Mouse (Mus musculus) adipocyte (in vitro differentiated cells): Measurements from ENCODE around the gene St8sia1.

ENCODE experiments used
- DNase-seq: peaks from one replicate; pipeline ENCODE4 v3.0.0-alpha.2; 2016; ENCODE audit warnings: low spot score

St8sia1 gene

DNA sequence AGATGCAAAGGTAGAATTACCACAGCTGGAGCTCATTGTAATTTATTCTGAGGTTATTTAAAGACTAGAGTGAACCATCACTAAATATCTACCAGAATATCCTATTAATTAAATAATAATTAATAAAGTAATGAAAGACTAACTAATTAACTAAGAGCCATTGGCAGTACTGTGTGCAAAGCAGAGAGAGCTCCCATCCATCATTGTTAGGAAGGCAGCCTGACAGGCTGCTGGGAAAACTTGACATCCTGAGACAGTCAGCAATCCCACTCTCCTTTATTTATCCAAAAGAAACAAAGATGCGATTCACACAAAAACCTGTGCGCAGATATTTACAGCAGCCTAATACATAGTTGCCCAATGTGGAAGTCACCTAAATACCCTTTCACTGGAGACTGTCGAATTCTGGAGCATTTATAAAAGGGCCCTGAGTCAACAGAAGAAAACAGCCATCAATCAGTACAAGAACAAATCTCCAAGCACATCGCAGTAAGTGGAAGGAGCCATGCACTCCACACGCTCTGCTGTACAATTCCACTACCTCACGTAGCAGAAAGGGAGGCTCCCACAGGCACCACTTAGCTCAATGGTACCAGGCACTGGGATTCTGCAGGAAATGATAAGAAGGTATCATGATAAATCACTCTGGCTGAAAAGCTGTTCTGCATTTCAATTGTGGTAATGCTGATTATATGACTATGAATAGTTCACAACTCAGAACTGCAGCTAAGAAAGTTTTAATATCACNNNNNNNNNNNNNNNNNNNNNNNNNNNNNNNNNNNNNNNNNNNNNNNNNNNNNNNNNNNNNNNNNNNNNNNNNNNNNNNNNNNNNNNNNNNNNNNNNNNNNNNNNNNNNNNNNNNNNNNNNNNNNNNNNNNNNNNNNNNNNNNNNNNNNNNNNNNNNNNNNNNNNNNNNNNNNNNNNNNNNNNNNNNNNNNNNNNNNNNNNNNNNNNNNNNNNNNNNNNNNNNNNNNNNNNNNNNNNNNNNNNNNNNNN lies 15.7 kb upstream of the St8sia1 start:
- DNase-seq, result no peak

DNA sequence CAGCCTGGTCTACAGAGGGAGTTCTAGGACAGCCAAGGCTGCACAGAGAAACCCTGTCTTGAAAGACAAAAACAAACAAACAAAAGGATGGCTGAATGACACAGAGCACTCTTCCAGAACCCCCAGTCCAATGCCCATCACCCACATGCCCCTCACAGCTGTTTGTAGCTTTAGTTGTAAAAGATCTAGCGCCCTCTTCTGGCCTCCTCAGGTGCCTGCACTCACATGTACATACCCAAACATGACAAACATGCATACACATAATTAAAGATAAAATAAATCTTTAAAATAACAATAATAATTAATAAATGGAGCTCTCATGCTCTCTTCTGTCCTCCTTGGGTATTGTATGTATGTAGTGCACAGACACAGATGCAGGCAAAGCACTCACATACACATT lies 13.0 kb upstream of the St8sia1 start:
- DNase-seq, result no peak

DNA sequence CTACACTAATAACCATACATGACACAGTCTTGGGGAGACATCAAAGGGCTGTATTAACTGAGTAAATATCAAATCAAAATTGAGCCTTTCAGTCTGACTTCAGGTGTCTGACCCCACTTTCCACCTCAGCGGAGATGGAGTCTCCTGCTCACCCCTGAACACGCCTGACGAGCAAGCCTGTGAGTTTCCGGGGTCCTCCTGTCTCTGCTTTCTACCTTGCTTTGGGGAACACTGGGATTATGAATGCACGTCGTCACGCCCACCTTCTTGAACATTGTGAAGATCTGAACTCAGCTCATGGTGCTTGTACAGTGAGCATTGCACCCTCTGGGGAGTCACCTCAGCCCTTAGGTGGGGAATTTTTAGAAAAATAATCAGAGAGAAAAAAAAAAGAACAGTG lies 9.0 kb upstream of the St8sia1 start:
- no peak for DNase-seq

GRCm38 (mm10) chr6:142972205-142972604 lies 8.0 kb upstream of the St8sia1 start:
- no peak for DNase-seq

- DNase-seq, result no peak
Observed at GRCm38 (mm10) chr6:142967407-142967806, 3.2 kb upstream of the St8sia1 start.

GRCm38 (mm10) chr6:142964531-142965385 lies 506 bp upstream of the St8sia1 start:
- DNase-seq, result no peak

- no peak for DNase-seq
Observed at GRCm38 (mm10) chr6:142963480-142964075, 674 bp downstream of the St8sia1 start.

DNA sequence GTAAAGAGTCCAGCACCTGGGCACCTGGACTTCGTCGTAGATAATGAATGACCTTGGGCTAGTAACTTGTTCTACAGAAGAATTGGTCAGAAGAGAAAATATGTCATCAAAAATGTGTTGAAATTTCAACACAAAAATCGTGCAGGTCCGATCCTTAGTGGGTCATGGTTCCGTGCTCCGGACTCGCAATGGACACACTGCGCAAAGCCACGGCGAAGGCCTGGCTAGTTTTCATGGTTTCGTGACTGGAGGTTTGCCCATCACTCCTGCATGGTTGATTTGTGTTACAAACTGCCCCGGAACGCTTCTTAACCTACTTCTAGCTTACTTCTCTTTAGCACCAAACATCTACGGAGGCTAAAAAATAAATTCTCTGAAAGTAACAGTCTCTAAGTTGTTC lies 1.4 kb downstream of the St8sia1 start:
- no peak for DNase-seq

GRCm38 (mm10) chr6:142962476-142962875 lies 1.8 kb downstream of the St8sia1 start:
- no peak for DNase-seq

- DNase-seq, result no peak
Observed at GRCm38 (mm10) chr6:142961721-142962455, 2.4 kb downstream of the St8sia1 start.

GRCm38 (mm10) chr6:142956556-142956955 lies 7.7 kb downstream of the St8sia1 start:
- DNase-seq, result no peak

DNA sequence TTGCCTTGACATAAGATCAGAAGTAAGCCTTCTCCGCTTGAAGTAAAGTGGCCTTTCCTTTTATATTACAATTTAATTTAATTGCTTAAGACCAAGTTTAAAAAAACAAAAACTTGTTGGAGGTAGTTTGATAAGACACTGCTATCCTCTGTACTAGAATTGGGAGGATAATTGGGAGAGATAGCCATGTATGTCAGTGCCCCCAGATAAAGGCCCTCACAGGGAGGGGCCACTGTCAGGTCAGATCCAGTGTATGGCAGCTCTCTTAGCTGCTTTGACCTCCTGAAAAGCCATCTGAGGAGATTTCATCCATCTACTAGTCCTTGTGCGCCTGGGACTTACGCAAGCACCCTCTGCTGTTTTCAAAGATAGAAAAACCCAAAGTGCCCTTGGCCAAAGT lies 9.0 kb downstream of the St8sia1 start:
- DNase-seq, result no peak

DNA sequence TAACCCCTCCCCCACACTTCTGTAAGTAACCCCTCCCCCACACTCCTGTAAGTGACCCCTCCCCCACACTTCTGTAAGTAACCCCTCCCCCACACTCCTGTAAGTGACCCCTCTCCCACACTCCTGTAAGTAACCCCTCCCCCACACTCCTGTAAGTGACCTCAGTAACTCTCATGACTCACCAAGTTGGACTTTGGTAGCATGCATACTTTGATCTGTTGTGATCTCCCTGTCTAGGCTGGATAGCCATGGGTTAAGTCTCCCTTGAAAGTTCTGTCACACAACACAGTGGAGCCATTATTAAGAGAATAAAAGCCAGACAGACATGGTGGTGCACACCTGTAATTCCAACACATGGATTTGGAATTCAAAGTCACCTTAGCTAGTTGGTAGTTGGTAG lies 11.1 kb downstream of the St8sia1 start:
- DNase-seq, result no peak

- no peak for DNase-seq
Observed at GRCm38 (mm10) chr6:142952361-142952954, 11.8 kb downstream of the St8sia1 start.

DNA sequence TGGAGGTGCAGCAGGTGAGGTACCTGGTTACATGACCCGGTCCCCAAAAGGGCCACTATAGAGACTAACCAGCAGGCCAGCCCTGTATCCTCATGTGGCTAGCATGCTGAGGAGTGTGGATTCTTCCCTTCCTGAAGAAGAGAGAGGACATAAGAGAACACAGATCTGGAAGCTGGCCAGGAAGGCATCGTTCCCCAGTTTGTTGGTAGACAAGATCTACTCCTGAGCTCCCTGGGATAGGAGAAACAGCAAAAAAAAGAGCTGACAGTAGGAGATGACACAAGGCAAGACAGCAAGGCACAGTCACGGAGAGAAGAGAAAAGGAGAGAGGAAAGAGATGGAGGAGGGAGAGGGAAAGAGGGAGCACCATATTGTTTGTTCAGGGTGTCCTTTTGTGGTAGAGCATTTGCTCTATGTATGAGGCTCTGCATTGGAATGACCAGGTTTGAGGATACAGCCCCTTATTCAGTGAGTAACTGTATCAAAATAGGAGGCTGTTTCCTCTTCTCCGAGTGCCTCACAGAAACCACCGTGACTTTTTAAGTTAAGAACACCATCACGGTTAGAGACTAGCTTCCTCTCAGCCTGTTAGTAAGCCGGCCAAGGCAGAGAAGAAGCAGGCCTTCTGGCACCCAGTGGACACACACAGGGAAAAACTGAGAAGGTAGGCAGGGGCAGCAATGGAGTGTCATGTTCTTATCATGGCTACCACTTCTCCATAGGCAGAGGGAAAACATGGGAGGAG lies 12.5 kb downstream of the St8sia1 start:
- DNase-seq, result no peak

GRCm38 (mm10) chr6:142950354-142950753 lies 13.9 kb downstream of the St8sia1 start:
- DNase-seq, result no peak

- DNase-seq, result peak; percentile 88
Observed at GRCm38 (mm10) chr6:142948955-142949357, 15.3 kb downstream of the St8sia1 start.

GRCm38 (mm10) chr6:142947029-142947428 lies 17.2 kb downstream of the St8sia1 start:
- peak; percentile 32 for DNase-seq

DNA sequence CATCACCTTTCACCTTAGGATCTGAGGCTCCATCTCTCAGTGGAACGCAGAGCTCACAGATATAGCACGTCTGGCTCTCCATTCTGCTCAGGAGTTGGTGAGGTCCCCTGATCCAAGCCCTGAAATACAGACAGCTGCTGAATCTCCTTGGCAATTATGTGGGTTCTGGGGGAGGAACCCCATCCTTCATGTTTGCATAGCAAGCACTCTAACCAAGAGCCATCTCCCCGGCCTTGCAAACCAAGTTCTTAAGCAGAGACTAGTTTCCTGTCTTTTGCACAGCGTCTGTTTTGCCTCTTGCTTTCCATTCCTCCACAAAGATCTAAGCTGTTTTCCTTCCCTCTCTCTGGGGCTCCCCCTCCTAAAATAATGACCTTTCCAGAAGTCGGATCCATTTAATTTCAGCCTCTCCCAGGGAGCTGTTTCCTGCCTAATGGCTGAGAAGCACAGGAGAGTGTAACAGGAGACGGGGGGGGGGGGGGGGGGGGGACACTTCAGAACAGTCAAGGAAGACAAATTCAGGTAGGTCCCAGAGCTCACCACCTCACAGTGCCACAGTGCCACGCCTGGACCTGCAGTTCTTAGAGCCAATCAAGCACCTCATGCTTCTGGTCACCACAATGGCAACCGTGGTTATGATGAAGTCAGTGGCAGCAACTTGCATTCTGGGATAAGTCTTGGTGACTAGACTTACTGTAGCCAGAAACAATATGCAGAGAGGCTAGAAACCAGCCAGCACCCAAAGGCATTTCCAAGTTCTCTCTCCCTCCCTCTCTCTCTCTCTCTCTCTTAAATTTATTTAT lies 18.0 kb downstream of the St8sia1 start:
- no peak for DNase-seq

GRCm38 (mm10) chr6:142945461-142945860 lies 18.8 kb downstream of the St8sia1 start:
- no peak for DNase-seq
